Mouse (Mus musculus): ENCODE data around the gene Npr3. TPM values are rescaled to one million over a fixed set of nuclear protein-coding genes. Genes with fewer than 3 reads are reported as not detected.

Gene Npr3
- polyA plus RNA-seq (2017; shearing (Covaris generic)), result not detected

GRCm38 (mm10) chr15:11906571-11907531 lies at the start of gene Npr3:
Npr3 (minus strand) TSS chr15:11907287.
- no peak for ATAC-seq

GRCm38 (mm10) chr15:11956129-11956528 lies 49.0 kb upstream of the Npr3 start:
- no peak for ATAC-seq

- ATAC-seq, result no peak
These were observed 47.1 kb upstream of the Npr3 start for GRCm38 (mm10) chr15:11954190-11954589.

GRCm38 (mm10) chr15:11952159-11952558 lies 45.1 kb upstream of the Npr3 start:
- peak; percentile 28 for ATAC-seq

GRCm38 (mm10) chr15:11951181-11951580 lies 44.1 kb upstream of the Npr3 start:
- no peak for ATAC-seq

GRCm38 (mm10) chr15:11950144-11950543 lies 43.1 kb upstream of the Npr3 start:
- no peak for ATAC-seq

GRCm38 (mm10) chr15:11949490-11949889 lies 42.4 kb upstream of the Npr3 start:
- no peak for ATAC-seq

- no peak for ATAC-seq
These were observed 33.8 kb upstream of the Npr3 start for GRCm38 (mm10) chr15:11940855-11941254.

- no peak for ATAC-seq
These were observed 20.7 kb upstream of the Npr3 start for GRCm38 (mm10) chr15:11927742-11928141.

- ATAC-seq, result no peak
These were observed 7.0 kb upstream of the Npr3 start for GRCm38 (mm10) chr15:11914101-11914500.

GRCm38 (mm10) chr15:11909875-11910274 lies 2.8 kb upstream of the Npr3 start:
- no peak for ATAC-seq

GRCm38 (mm10) chr15:11908166-11908565 lies 1.1 kb upstream of the Npr3 start:
- ATAC-seq, result no peak

- ATAC-seq, result no peak
These were observed 991 bp downstream of the Npr3 start for GRCm38 (mm10) chr15:11906021-11906570.

- ATAC-seq, result no peak
These were observed 2.0 kb downstream of the Npr3 start for GRCm38 (mm10) chr15:11904848-11905672.

- ATAC-seq, result no peak
These were observed 2.8 kb downstream of the Npr3 start for GRCm38 (mm10) chr15:11904043-11904847.

- ATAC-seq, result no peak
These were observed 3.7 kb downstream of the Npr3 start for GRCm38 (mm10) chr15:11903196-11904042.

GRCm38 (mm10) chr15:11897617-11898016 lies 9.5 kb downstream of the Npr3 start:
- ATAC-seq, result no peak

- ATAC-seq, result no peak
These were observed 9.9 kb downstream of the Npr3 start for GRCm38 (mm10) chr15:11897162-11897561.

GRCm38 (mm10) chr15:11893969-11894368 lies 13.1 kb downstream of the Npr3 start:
- no peak for ATAC-seq

GRCm38 (mm10) chr15:11891395-11891794 lies 15.7 kb downstream of the Npr3 start:
- ATAC-seq, result no peak

- no peak for ATAC-seq
These were observed 24.4 kb downstream of the Npr3 start for GRCm38 (mm10) chr15:11882508-11883205.
